Mouse (Mus musculus) frontal cortex, postnatal 10 days (tissue): ENCODE measurements at regions not wholly inside any gene's neighbourhood (a gene's known extent, or its start where the extent isn't known, plus 50 kb on each side); places are given as distances from the start of the nearest gene placed in this dataset.

ENCODE experiments used
- DNase-seq, 2 experiments: peaks; one replicate each; pipeline ENCODE4 v3.0.0; 2022; ENCODE audit warnings: low spot score in 2 of 2, mixed read lengths in 1 of 2

DNA sequence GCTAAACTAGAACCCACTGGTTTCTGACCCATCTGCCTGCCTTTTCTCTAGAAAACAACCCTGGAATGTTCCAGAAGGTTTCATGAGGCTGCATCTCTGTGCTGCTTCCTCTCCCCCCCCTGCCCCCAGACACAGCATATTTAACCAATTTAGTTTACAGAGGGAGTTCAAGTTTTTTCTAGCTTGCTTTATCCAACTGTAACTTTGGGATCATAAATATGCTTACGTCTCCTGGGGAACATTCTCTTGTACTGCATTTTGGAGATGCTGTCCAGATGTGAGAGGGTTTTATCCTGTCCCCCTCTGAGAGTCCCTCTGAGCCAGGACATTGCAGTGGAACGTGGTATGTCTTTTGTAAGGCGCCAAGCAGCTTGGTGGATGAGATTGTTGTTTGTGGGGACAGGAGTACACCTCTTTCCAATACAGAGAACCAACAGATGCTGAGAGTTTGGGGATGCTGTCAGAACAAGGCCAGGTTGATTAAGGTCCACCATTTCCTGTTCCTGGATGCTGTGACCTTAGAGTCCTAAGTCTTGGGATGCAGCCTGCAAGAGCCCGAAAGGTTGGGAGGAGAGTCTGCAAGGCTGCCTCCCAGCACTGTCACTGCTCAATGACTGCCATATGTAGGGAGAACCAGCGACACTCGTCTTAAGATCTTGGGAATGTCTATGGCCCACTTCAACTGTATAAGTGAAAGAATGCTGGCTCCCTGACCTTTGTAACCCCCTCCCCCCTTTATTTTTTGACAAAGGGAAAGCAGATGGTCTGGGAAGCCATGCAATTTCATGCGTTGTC, 51.4 kb upstream of the Tut7 start:
- DNase-seq: no peak
